Mouse (Mus musculus) hindbrain, embryonic 16.5 days (tissue): ENCODE measurements around the gene Pmp22. TPM values are rescaled to one million over a fixed set of nuclear protein-coding genes. Genes with fewer than 3 reads are reported as not detected.

ENCODE experiments used
- ATAC-seq: fragments of 200-750 bp; cut with Nextera tagmentation; 2 replicates; pipeline ENCODE4 v1.8.0; 2017; ENCODE audit warnings: moderate TSS enrichment, moderate library complexity
- H3K27ac ChIP-seq: fragments of 300-500 bp; sonication (generic); 2 replicates; pipeline ENCODE4 v1.5.1; 2014; ENCODE audit warnings: low read depth, mild to moderate bottlenecking, control low read depth, low read length, moderate library complexity
- H3K27me3 ChIP-seq: fragments of 300-500 bp; sonication (generic); replicated peaks from 2 replicates; pipeline ENCODE4 v1.6.1; 2014; ENCODE audit warnings: low read length; ENCODE audit not compliant: control insufficient read depth, insufficient read depth
- H3K36me3 ChIP-seq: fragments of 300-500 bp; sonication (generic); 2 replicates; pipeline ENCODE4 v1.6.1; 2014; ENCODE audit warnings: mild to moderate bottlenecking, low read length, moderate library complexity, mixed read lengths; ENCODE audit not compliant: control insufficient read depth, insufficient read depth
- H3K4me1 ChIP-seq: fragments of 300-500 bp; sonication (generic); 2 replicates; pipeline ENCODE4 v1.6.1; 2014; ENCODE audit warnings: low read depth, low read length; ENCODE audit not compliant: control insufficient read depth, insufficient read depth
- H3K4me2 ChIP-seq: fragments of 300-500 bp; sonication (generic); 2 replicates; pipeline ENCODE4 v1.6.1; 2014; ENCODE audit warnings: mild to moderate bottlenecking, low read length, control low read depth, moderate library complexity
- H3K4me3 ChIP-seq: fragments of 300-500 bp; sonication (generic); 2 replicates; pipeline ENCODE4 v1.5.1; 2014; ENCODE audit warnings: mild to moderate bottlenecking, low read length, control low read depth, moderate library complexity
- H3K9ac ChIP-seq: fragments of 300-500 bp; sonication (generic); 2 replicates; pipeline ENCODE4 v1.6.1; 2014; ENCODE audit warnings: low read depth, mild to moderate bottlenecking, control low read depth, low read length, moderate library complexity
- H3K9me3 ChIP-seq: fragments of 300-500 bp; sonication (generic); 2 replicates; pipeline ENCODE4 v1.6.1; 2014; ENCODE audit warnings: mild to moderate bottlenecking, low read length, moderate library complexity; ENCODE audit not compliant: control insufficient read depth
- WGBS: fragments of 180-500 bp; shearing (Covaris S2); extraction: QIAGEN DNeasy Blood & Tissue Kit; methylation state at CpG from one replicate; pipeline ENCODE4 v1.1.7; 2014; 5-methylcytosine and 5-hydroxymethylcytosine counted together
- polyA plus RNA-seq: library from polyadenylated mRNA; unstranded; fragments of >200 nt; fragmentation: Nextera tagmentation; extraction: Ambion mirVana; gene quantifications from 2 replicates; pipeline ENCODE4 v1.2.1, GENCODE M21; 2015

Gene Pmp22
- polyA plus RNA-seq, 1 experiment from 2014 or later, result 44.2 TPM

- Histone ChIP-seq H3K9ac (peak overlapping the region; percentile 32), H3K4me1 (peaks cover 26% of the 10 kb centered on the region), H3K9me3 (no peaks in the 10 kb centered on the region), H3K27ac (no peak overlapping the region), H3K4me2 (peak overlapping the region; percentile 59), H3K27me3 (peaks cover 23% of the 10 kb centered on the region), H3K4me3 (peak overlapping the region; percentile 39), H3K36me3 (no peaks in the 10 kb centered on the region)
- 5% methylated on average over 11 of the region's 11 CpGs for WGBS
- no peak for ATAC-seq
Measured at GRCm38 (mm10) chr11:63131693-63132040, 2.9 kb downstream of the Pmp22 start.

GRCm38 (mm10) chr11:63132151-63132500, 3.3 kb downstream of the Pmp22 start:
- peaks cover 23% of the 10 kb centered on the region for H3K27me3 ChIP-seq
- WGBS, result under 1% methylated on average over 11 of the region's 11 CpGs
- no peak for ATAC-seq
- H3K4me1 ChIP-seq, result peaks cover 26% of the 10 kb centered on the region
- H3K9me3 ChIP-seq, result no peaks in the 10 kb centered on the region
- peak overlapping the region; percentile 75 for H3K9ac ChIP-seq
- no peaks in the 10 kb centered on the region for H3K36me3 ChIP-seq
- H3K4me2 ChIP-seq, result peak overlapping the region; percentile 99
- peak overlapping the region; percentile 64 for H3K4me3 ChIP-seq
- H3K27ac ChIP-seq, result peak overlapping the region; percentile 77

DNA sequence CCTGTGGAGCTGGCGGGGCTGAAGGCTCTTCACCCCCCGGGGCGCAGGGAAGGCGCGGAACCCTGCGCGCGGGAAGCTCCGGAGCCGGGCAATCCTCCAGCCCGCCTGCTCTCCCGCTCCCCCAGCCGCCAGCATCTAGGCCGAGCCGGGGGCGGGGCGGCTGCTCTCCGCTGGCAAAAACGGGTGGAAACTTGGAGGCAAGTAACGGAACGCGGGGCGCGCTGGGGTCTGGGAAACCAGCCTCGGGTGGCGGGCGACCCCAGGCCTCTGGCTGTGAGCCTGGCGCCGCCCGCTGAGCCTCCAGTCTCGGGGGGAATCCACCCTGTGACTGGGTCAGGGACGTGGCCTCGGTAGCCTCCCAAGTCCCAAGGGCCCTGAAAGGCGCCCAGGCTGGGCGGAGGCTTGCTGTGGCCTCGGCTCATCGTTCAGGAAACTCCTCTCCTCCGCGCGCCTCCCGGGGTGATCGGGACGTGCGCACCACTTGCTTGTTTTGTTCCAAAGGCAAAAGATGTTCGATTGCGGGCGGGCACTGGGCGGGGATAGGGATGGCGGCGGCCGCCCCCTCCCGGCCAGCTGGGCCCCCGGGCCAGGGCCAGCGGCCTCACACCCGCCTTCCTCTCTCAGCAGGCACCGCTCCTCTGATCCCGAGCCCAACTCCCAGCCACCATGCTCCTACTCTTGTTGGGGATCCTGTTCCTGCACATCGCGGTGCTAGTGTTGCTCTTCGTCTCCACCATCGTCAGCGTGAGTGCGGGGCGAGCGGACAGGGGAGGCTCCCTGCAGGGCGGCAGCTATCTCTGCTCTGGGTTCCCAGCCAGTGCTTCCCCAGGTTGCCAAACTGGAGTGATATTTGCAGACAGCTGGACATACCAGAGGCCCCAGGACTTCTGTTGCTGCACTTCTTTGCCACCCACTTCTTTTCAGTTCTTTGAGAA, 4.0 kb downstream of the Pmp22 start:
- Histone ChIP-seq H3K27me3 (peaks cover 23% of the 10 kb centered on the region), H3K27ac (peak overlapping the region; percentile 77), H3K4me2 (peak overlapping the region; percentile 99), H3K9ac (peak overlapping the region; percentile 75), H3K9me3 (no peaks in the 10 kb centered on the region), H3K36me3 (no peaks in the 10 kb centered on the region), H3K4me3 (peak overlapping the region; percentile 64), H3K4me1 (peaks cover 26% of the 10 kb centered on the region)
- under 1% methylated on average over 55 of the region's 66 CpGs for WGBS
- peak; percentile 63 for ATAC-seq

GRCm38 (mm10) chr11:63134021-63134420, 5.2 kb downstream of the Pmp22 start:
- WGBS, result 83% methylated on average over 5 of the region's 5 CpGs
- H3K27ac ChIP-seq, result no peak overlapping the region
- ATAC-seq, result no peak
- H3K36me3 ChIP-seq, result no peaks in the 10 kb centered on the region
- H3K9ac ChIP-seq, result no peak overlapping the region; the same call in 1 of the 2 replicates
- peak overlapping the region; percentile 99 for H3K4me2 ChIP-seq
- no peaks in the 10 kb centered on the region for H3K9me3 ChIP-seq
- H3K4me1 ChIP-seq, result peaks cover 26% of the 10 kb centered on the region
- H3K27me3 ChIP-seq, result peaks cover 23% of the 10 kb centered on the region
- no peak overlapping the region for H3K4me3 ChIP-seq

GRCm38 (mm10) chr11:63134742-63135482, 6.1 kb downstream of the Pmp22 start:
- Histone ChIP-seq H3K9ac (no peak overlapping the region), H3K4me3 (no peak overlapping the region), H3K36me3 (no peaks in the 10 kb centered on the region), H3K27me3 (peaks cover 19% of the 10 kb centered on the region), H3K4me2 (no peak overlapping the region), H3K4me1 (peaks cover 25% of the 10 kb centered on the region), H3K9me3 (no peaks in the 10 kb centered on the region), H3K27ac (no peak overlapping the region)
- ATAC-seq, result no peak
- WGBS, result 65% methylated on average over 15 of the region's 15 CpGs

- 3% methylated on average over 8 of the region's 8 CpGs for WGBS
- no peak overlapping the region for H3K4me2 ChIP-seq
- no peak overlapping the region for H3K4me3 ChIP-seq
- H3K9me3 ChIP-seq, result no peaks in the 10 kb centered on the region
- H3K27ac ChIP-seq, result peak overlapping the region; percentile 36; the same call in 1 of the 2 replicates
- no peaks in the 10 kb centered on the region for H3K36me3 ChIP-seq
- peaks cover 23% of the 10 kb centered on the region for H3K4me1 ChIP-seq
- H3K9ac ChIP-seq, result no peak overlapping the region
- peaks cover 15% of the 10 kb centered on the region for H3K27me3 ChIP-seq
- peak; percentile 84 for ATAC-seq
Measured at GRCm38 (mm10) chr11:63135622-63136021, 6.8 kb downstream of the Pmp22 start.

DNA sequence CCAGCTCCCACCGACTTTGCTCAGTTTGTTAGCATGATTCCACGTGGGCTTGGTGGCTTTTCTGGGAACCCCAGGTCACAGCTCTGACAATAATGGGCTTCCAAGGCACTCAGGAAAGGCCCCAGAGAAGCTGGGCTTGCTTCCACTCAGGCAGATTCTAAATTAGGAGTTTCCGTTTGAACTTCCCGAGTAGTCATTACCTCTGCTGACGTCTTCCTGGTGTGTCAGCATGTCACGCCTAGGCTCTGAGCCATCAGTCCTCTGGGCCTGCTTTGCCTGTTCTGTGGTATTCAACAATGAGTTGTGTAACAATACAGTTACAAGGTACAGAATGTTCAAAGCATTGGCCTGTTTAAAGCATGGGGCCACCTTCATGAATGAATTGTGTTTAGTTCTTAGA, 7.4 kb downstream of the Pmp22 start:
- H3K9ac ChIP-seq, result no peak overlapping the region
- peaks cover 17% of the 10 kb centered on the region for H3K4me1 ChIP-seq
- no peak overlapping the region for H3K4me3 ChIP-seq
- no peaks in the 10 kb centered on the region; the same call in 1 of the 2 replicates for H3K36me3 ChIP-seq
- H3K4me2 ChIP-seq, result no peak overlapping the region
- WGBS, result 72% methylated on average over 6 of the region's 6 CpGs
- H3K9me3 ChIP-seq, result no peaks in the 10 kb centered on the region
- no peak for ATAC-seq
- peak overlapping the region; percentile 36; the same call in 1 of the 2 replicates for H3K27ac ChIP-seq
- H3K27me3 ChIP-seq, result peaks cover 11% of the 10 kb centered on the region

DNA sequence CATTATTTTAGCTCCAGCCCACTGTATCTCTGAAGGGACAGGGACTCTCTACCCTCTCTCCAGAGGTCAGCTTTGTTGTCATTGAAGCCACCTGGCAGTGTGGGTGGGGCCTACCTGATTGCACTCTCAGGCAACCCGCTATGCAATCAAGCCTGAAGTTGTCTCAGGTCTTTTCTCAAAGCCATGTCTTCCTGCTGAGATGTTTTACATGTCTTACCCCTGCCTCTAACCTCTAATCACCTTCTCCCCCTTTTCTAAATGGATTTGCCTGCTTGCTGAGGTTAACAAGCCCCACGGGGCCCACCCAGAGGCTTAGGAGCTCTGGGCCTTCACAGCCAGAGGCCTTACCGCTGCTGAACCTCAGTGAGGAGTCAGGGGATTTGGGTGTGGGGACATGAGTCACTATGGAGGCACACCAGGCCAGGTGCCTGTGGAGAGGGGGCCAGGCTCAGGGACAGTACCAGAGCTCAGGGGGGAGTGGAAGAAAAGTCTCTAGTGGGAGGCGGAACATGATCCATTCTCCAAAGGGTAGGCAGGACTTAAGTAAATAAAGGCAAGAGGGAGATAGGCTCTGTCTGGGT, 8.1 kb downstream of the Pmp22 start:
- 67% methylated on average over 4 of the region's 4 CpGs for WGBS
- H3K36me3 ChIP-seq, result no peaks in the 10 kb centered on the region; the same call in 1 of the 2 replicates
- H3K27me3 ChIP-seq, result peaks cover 7% of the 10 kb centered on the region
- H3K9me3 ChIP-seq, result no peaks in the 10 kb centered on the region
- H3K4me1 ChIP-seq, result peaks cover 11% of the 10 kb centered on the region
- no peak overlapping the region for H3K9ac ChIP-seq
- no peak overlapping the region for H3K4me3 ChIP-seq
- no peak overlapping the region for H3K27ac ChIP-seq
- H3K4me2 ChIP-seq, result no peak overlapping the region
- ATAC-seq, result no peak

DNA sequence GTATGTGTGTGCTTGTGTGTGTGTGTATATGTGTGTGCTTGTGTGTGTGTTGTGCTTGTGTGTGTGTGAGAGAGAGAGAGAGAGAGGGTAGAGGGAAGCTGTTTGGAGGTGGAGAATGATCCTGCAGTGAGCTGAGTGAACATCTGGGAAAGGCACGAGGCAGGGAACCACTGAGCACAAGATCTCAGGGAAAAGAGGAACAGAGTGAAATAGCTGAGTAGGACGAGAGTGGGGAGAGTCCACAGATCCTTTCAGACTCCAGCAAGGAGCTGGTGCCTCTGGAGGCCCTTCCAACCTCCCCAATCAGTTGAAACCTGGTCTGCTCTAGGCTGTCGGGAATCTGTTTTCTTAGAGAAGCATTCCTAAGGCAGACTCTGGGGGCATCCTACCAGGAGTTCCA, 10.0 kb downstream of the Pmp22 start:
- Histone ChIP-seq H3K4me1 (peaks cover 9% of the 10 kb centered on the region), H3K36me3 (no peaks in the 10 kb centered on the region; the same call in 1 of the 2 replicates), H3K9ac (no peak overlapping the region), H3K4me3 (no peak overlapping the region), H3K9me3 (no peaks in the 10 kb centered on the region), H3K27ac (no peak overlapping the region), H3K27me3 (peaks cover 5% of the 10 kb centered on the region), H3K4me2 (no peak overlapping the region)
- 52% methylated on average over 3 of the region's 3 CpGs for WGBS
- no peak for ATAC-seq
